ENCODE assay signal across 11 mouse cellular contexts in the genomic region with DNA sequence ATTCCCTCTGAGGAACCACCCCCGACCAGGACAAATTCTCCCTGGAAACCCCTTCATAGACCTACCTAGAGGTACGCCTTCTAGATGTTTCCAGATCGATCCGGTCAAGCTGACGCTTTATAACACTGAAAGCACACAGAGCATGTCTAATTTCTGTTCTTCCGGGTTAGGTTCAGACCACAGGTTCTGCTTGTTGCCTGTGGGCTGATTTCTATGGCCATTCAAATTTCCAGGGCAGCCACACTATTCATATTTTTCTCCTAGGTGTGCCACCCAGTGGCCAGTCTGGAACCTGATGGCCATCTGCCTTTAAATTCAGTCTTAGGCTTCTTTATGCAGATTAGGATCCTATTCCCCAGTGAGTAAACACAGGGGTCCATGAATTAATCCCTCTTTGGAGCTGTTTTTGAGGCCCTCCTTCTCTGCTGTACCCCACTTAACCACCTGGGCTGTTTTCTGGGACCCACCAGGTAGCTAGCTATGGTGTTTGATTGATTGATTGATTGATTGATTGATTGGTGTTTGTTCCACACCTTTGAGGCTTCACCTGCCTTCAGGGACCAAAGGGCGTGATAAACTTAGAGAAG.
A peak's percentile ranks its signal among the peaks of the same experiment; 100 is the strongest.
DNase-seq lines count a peak whose midpoint lies in the region; ATAC-seq and TF ChIP-seq lines count a peak whose summit lies in the region.
"Had no signal": no experiment of that assay in that cellular context is flagged by ENCODE, and none has a peak within 500 bp of the region (broad histone marks: within the 10 kb centered on the region; RNA-seq: fewer than 3 reads in every experiment).

No protein-coding gene starts in this region.

- no peak for ATAC-seq in embryonic facial prominence, embryonic 11.5 days (replicated peaks; ENCODE audit: insufficient number of reproducible peaks, low FRiP score, low TSS enrichment, low read depth)
- ATAC-seq in midbrain, embryonic 13.5 days: peak; percentile 69
- ATAC-seq in megakaryocyte-erythroid progenitor cell, adult 5-6 weeks (replicated peaks; ENCODE audit: low FRiP score, low TSS enrichment, poor library complexity, severe bottlenecking): no peak

- no peaks in the 10 kb centered on the region for H3K9me3 ChIP-seq in embryonic facial prominence, embryonic 11.5 days (replicated peaks; ENCODE audit: control insufficient read depth, low read length)
- H3K9me3 ChIP-seq in midbrain, embryonic 13.5 days: no peaks in the 10 kb centered on the region
- H3K9me3 ChIP-seq: heart, embryonic 13.5 days had no signal

- no peaks in the 10 kb centered on the region for H3K27me3 ChIP-seq in embryonic facial prominence, embryonic 11.5 days (ENCODE audit: control insufficient read depth, insufficient read depth, low read length)
- no peaks in the 10 kb centered on the region for H3K27me3 ChIP-seq in midbrain, embryonic 13.5 days
- H3K27me3 ChIP-seq: heart, embryonic 13.5 days had no signal

- H3K4me1 ChIP-seq in embryonic facial prominence, embryonic 11.5 days (ENCODE audit: control insufficient read depth, insufficient read depth, low read length): no peaks in the 10 kb centered on the region
- no peaks in the 10 kb centered on the region for H3K4me1 ChIP-seq in midbrain, embryonic 13.5 days (replicated peaks)
- H3K4me1 ChIP-seq: heart, embryonic 13.5 days had no signal

- no peak overlapping the region for H3K4me3 ChIP-seq in layer of hippocampus, adult 2 months
- H3K4me3 ChIP-seq in embryonic facial prominence, embryonic 11.5 days (ENCODE audit: low read depth, low read length): no peak overlapping the region
- H3K4me3 ChIP-seq in midbrain, embryonic 13.5 days (replicated peaks): no peak overlapping the region
- H3K4me3 ChIP-seq: erythroblast, embryonic 14.5 days; heart, embryonic 13.5 days had no signal

- H3K9ac ChIP-seq in embryonic facial prominence, embryonic 11.5 days (replicated peaks; ENCODE audit: low read length): no peak overlapping the region
- no peak overlapping the region for H3K9ac ChIP-seq in midbrain, embryonic 13.5 days (replicated peaks)
- H3K9ac ChIP-seq: heart, embryonic 13.5 days had no signal

- peak; percentile 72 for TF ChIP-seq CTCF in layer of hippocampus, adult 2 months (conservative IDR thresholded peaks at IDR 0.05)

- no peaks in the 10 kb centered on the region for H3K36me3 ChIP-seq in embryonic facial prominence, embryonic 11.5 days (replicated peaks; ENCODE audit: control insufficient read depth, insufficient read depth, low read depth, low read length)
- H3K36me3 ChIP-seq in midbrain, embryonic 13.5 days: no peaks in the 10 kb centered on the region
- H3K36me3 ChIP-seq: heart, embryonic 13.5 days had no signal

- H3K27ac ChIP-seq in layer of hippocampus, adult 2 months: no peak overlapping the region
- no peak overlapping the region for H3K27ac ChIP-seq in embryonic facial prominence, embryonic 11.5 days (replicated peaks; ENCODE audit: low read depth, low read length)
- no peak overlapping the region for H3K27ac ChIP-seq in midbrain, embryonic 13.5 days
- H3K27ac ChIP-seq: heart, embryonic 13.5 days had no signal

- WGBS in embryonic facial prominence, embryonic 11.5 days: 79% methylated on average over 7 of the region's 7 CpGs
- 75% methylated on average over 7 of the region's 7 CpGs for WGBS in midbrain, embryonic 13.5 days

- peak; percentile 6 for DNase-seq in cerebellum, adult 8-10 months
- DNase-seq in cerebellum, adult 11-12 months: no peak
- peak in 1 of 2 experiments; percentile 35 for DNase-seq in layer of hippocampus, adult 2 months (ENCODE audit: low spot score in 2 of 2)
- no peak for DNase-seq in layer of hippocampus, postnatal 25 days (ENCODE audit: extremely low spot score in 1 of 2, low spot score in 1 of 2)
- peak; percentile 9 for DNase-seq in embryonic facial prominence, embryonic 11.5 days (ENCODE audit: low spot score)
- DNase-seq in thymus, postnatal 14 days: no peak
- DNase-seq: B cell, adult 2 months had no signal

- no peak overlapping the region for H3K4me2 ChIP-seq in embryonic facial prominence, embryonic 11.5 days (ENCODE audit: low read depth, low read length)
- no peak overlapping the region for H3K4me2 ChIP-seq in midbrain, embryonic 13.5 days (replicated peaks)
- H3K4me2 ChIP-seq: heart, embryonic 13.5 days had no signal

Comparison
In these comparisons a context has a peak if more than half of its experiments do, and no peak if none do; other contexts are left out.
1. DNase-seq: peak in cerebellum, adult 8-10 months (single experiment) and embryonic facial prominence, embryonic 11.5 days (single experiment); none in cerebellum, adult 11-12 months (single experiment), layer of hippocampus, postnatal 25 days (0 of 2) and thymus, postnatal 14 days (single experiment).